Mouse (Mus musculus): Measurements from ENCODE around the gene BC053393. TPM values are rescaled to one million over a fixed set of nuclear protein-coding genes. Genes with fewer than 3 reads are reported as not detected.

Gene BC053393
- polyA plus RNA-seq (2012; rRNA removed): not detected in 2 replicates

DNA sequence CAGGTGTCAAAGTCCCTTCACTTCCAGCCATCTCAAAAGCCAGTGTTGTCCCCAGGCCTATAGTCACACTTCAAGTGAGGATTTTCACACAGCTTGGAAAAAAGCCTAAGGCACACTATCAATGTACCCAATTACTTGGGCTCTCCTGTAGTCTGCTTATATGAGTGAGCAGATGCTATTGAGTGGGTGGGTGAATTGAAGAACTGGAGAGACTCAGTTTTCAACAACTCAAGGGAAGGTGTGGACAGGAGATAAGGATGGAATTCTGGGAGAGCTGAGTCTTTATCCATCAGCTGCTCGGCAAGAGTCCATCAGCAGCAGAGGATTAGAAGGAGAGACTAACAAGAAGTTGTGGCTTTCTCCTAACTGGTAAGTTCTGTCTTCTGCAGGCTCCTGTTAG lies at the start of gene BC053393:
BC053393 (plus strand) TSS at position 210 of the 400 bp plus-strand sequence.
- 60% methylated on average over 1 of the region's 1 CpGs for WGBS
- no peak within 1 kb of the TSS for H3K27ac ChIP-seq (ENCODE audit: insufficient read depth, low read depth, low read length)
- no peak within 1 kb of the TSS for H3K4me3 ChIP-seq (ENCODE audit: low read depth, low read length)
- no peaks in the 10 kb centered on the region for H3K4me1 ChIP-seq (ENCODE audit: control insufficient read depth, insufficient read depth, insufficient read length, low read length)
- no peaks in the 10 kb centered on the region for H3K36me3 ChIP-seq (ENCODE audit: control insufficient read depth, insufficient read depth, low read length)
- no peak for TF ChIP-seq POLR2A (IDR thresholded peaks at IDR 0.05; ENCODE audit: low read depth, low read length)
- TF ChIP-seq CTCF (IDR thresholded peaks at IDR 0.05; ENCODE audit: extremely low read depth, insufficient read length, insufficient replicate concordance, low read depth, low read length): no peak
- H3K27me3 ChIP-seq (ENCODE audit: control insufficient read depth, insufficient read depth, low read length): no peaks in the 10 kb centered on the region

DNA sequence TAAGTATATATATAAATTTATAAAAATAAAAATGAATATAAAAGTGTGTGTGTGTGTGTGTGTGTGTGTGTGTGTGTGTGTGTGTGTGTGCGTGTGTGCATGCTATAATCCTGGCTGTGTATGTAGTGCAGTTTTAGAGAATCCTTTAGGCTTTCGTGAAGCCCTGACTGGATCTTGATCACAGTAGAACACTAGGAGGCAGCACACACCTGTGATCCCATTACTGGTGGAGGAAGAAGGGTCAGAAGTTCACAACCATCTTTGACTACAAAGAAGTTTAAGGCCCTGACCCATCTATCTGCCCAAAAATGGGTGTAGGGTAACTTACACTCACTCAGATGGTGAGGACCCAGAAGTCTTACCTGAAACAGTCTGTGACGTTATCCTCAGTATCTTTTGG lies 48.6 kb upstream of the BC053393 start:
- Histone ChIP-seq H3K36me3 (ENCODE audit: control insufficient read depth, insufficient read depth, low read length) (no peaks in the 10 kb centered on the region), H3K4me1 (ENCODE audit: control insufficient read depth, insufficient read depth, insufficient read length, low read length) (no peaks in the 10 kb centered on the region), H3K27me3 (ENCODE audit: control insufficient read depth, insufficient read depth, low read length) (no peaks in the 10 kb centered on the region), H3K4me3 (ENCODE audit: low read depth, low read length) (no peak overlapping the region), H3K27ac (ENCODE audit: insufficient read depth, low read depth, low read length) (no peak overlapping the region)
- 74% methylated on average over 3 of the region's 3 CpGs for WGBS
- TF ChIP-seq POLR2A (IDR thresholded peaks at IDR 0.05; ENCODE audit: low read depth, low read length) (no peak), CTCF (IDR thresholded peaks at IDR 0.05; ENCODE audit: extremely low read depth, insufficient read length, insufficient replicate concordance, low read depth, low read length) (no peak)

DNA sequence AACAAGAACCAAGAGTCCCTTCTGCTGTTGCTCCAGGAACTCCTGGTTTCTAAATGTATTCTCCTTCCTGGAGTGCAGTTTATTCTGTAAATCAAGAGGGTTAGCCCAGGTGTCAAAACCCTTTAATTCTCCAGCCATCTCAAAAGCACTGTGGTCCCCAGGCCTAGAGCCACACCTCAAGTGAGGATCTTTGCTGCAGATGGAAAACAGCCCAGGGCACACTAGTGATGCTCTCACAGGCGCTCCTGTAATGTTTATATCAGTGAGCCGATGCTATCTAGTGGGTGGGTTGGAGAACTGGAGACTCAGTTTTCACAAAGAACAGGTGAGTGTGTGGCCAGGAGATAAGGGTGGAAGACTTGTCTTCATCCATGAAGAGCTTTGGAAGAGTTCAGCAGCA lies 47.4 kb upstream of the BC053393 start, which contains the start of gene Gm12169:
Gm12169 (plus strand) TSS at position 301 of the 400 bp plus-strand sequence.
- no peaks in the 10 kb centered on the region for H3K36me3 ChIP-seq (ENCODE audit: control insufficient read depth, insufficient read depth, low read length)
- H3K4me3 ChIP-seq (ENCODE audit: low read depth, low read length): no peak within 1 kb of the TSS
- H3K4me1 ChIP-seq (ENCODE audit: control insufficient read depth, insufficient read depth, insufficient read length, low read length): no peaks in the 10 kb centered on the region
- 82% methylated on average over 2 of the region's 2 CpGs for WGBS
- no peak within 1 kb of the TSS for H3K27ac ChIP-seq (ENCODE audit: insufficient read depth, low read depth, low read length)
- no peaks in the 10 kb centered on the region for H3K27me3 ChIP-seq (ENCODE audit: control insufficient read depth, insufficient read depth, low read length)
- TF ChIP-seq CTCF (IDR thresholded peaks at IDR 0.05; ENCODE audit: extremely low read depth, insufficient read length, insufficient replicate concordance, low read depth, low read length) (no peak), POLR2A (IDR thresholded peaks at IDR 0.05; ENCODE audit: low read depth, low read length) (no peak)

DNA sequence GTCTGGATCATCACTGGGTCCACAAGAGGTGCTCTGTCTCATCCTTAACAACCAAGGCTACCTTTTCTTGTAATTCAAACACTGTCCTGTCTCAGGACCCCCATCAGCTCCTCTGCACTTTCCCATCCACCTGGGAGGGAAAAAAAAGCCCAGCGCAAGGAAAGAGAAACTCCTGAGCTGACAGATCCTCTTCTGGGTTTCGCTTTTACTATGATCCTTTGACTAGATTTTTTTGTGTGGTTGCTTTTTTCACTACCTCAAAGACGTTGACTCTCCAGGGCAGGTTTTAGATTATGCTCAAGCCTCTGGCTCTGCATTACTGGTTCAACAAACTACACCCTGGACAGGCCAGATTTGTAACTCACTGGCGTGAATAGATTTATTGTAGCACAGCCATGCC lies 41.2 kb upstream of the BC053393 start:
- Histone ChIP-seq H3K27me3 (ENCODE audit: control insufficient read depth, insufficient read depth, low read length) (no peaks in the 10 kb centered on the region), H3K36me3 (ENCODE audit: control insufficient read depth, insufficient read depth, low read length) (no peaks in the 10 kb centered on the region), H3K4me1 (ENCODE audit: control insufficient read depth, insufficient read depth, insufficient read length, low read length) (no peaks in the 10 kb centered on the region), H3K27ac (ENCODE audit: insufficient read depth, low read depth, low read length) (no peak overlapping the region), H3K4me3 (ENCODE audit: low read depth, low read length) (no peak overlapping the region)
- 50% methylated on average over 4 of the region's 4 CpGs for WGBS
- TF ChIP-seq CTCF (IDR thresholded peaks at IDR 0.05; ENCODE audit: extremely low read depth, insufficient read length, insufficient replicate concordance, low read depth, low read length) (no peak), POLR2A (IDR thresholded peaks at IDR 0.05; ENCODE audit: low read depth, low read length) (no peak)

DNA sequence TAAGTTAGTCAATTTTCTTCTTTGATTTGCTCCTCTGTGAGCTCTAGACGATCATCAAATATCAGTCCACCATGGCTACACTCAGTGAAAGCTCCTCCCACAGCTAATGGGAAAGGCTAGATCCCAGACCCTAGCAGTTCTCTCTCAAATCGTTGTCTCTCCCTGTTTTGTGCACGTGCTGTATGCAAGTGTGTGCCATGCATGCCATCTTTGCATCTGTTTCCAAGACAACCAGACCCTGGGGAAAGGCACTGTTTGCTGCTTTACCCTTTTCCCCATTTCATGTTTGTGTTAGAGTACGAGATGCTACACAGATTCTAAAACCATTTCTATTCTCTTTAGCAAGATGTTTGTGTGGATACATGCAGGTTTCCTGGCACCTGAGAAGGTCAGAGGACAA lies 34.4 kb upstream of the BC053393 start:
- Histone ChIP-seq H3K4me1 (ENCODE audit: control insufficient read depth, insufficient read depth, insufficient read length, low read length) (no peaks in the 10 kb centered on the region), H3K36me3 (ENCODE audit: control insufficient read depth, insufficient read depth, low read length) (no peaks in the 10 kb centered on the region), H3K27me3 (ENCODE audit: control insufficient read depth, insufficient read depth, low read length) (no peaks in the 10 kb centered on the region), H3K4me3 (ENCODE audit: low read depth, low read length) (no peak overlapping the region), H3K27ac (ENCODE audit: insufficient read depth, low read depth, low read length) (no peak overlapping the region)
- TF ChIP-seq CTCF (IDR thresholded peaks at IDR 0.05; ENCODE audit: extremely low read depth, insufficient read length, insufficient replicate concordance, low read depth, low read length) (no peak), POLR2A (IDR thresholded peaks at IDR 0.05; ENCODE audit: low read depth, low read length) (no peak)
- 67% methylated on average over 4 of the region's 4 CpGs for WGBS

DNA sequence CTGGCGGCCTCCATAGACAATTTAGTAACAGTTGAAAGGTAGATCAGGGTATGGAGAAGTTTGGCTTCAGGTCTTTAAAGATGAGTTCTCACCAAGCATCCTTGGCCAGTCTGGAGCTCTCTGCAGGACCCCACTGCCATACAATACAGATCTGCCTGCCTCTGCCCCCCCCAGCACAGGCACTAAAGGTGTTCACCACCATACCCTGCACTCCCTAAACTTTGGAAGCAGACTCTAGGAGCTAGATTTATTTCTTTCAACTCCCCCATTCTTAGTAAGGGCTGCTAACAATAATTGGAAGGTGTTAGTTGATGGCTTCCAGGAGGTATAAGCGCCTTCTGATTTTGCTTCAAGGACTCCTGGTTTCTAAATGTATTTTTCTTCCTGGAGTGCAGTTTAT lies 27.8 kb upstream of the BC053393 start:
- TF ChIP-seq POLR2A (IDR thresholded peaks at IDR 0.05; ENCODE audit: low read depth, low read length): no peak
- no peak for TF ChIP-seq CTCF (IDR thresholded peaks at IDR 0.05; ENCODE audit: extremely low read depth, insufficient read length, insufficient replicate concordance, low read depth, low read length)
- H3K4me1 ChIP-seq (ENCODE audit: control insufficient read depth, insufficient read depth, insufficient read length, low read length): no peaks in the 10 kb centered on the region
- no peak overlapping the region for H3K27ac ChIP-seq (ENCODE audit: insufficient read depth, low read depth, low read length)
- no peak overlapping the region for H3K4me3 ChIP-seq (ENCODE audit: low read depth, low read length)
- no peaks in the 10 kb centered on the region for H3K36me3 ChIP-seq (ENCODE audit: control insufficient read depth, insufficient read depth, low read length)
- no peaks in the 10 kb centered on the region for H3K27me3 ChIP-seq (ENCODE audit: control insufficient read depth, insufficient read depth, low read length)
- WGBS: 90% methylated on average over 2 of the region's 2 CpGs

DNA sequence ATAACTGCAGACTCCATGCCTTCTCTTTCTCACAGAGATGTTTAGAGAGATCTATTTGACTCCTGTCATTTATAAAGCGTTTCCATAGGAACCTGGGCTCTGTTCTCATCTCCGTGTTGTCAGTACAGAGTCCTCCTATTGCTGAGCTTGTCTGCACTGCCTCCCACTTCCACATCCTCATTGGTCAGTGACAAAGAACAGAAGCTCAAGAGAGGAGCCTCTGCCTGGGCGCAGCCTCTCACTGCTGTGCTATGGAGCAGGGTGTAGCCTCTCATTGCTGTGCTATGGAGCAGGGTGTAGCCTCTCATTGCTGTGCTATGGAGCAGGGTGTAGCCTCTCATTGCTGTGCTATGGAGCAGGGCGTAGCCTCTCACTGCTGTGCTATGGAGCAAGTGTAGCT lies 21.6 kb upstream of the BC053393 start:
- no peaks in the 10 kb centered on the region for H3K4me1 ChIP-seq (ENCODE audit: control insufficient read depth, insufficient read depth, insufficient read length, low read length)
- TF ChIP-seq POLR2A (IDR thresholded peaks at IDR 0.05; ENCODE audit: low read depth, low read length) (no peak), CTCF (IDR thresholded peaks at IDR 0.05; ENCODE audit: extremely low read depth, insufficient read length, insufficient replicate concordance, low read depth, low read length) (no peak)
- H3K27me3 ChIP-seq (ENCODE audit: control insufficient read depth, insufficient read depth, low read length): no peaks in the 10 kb centered on the region
- 70% methylated on average over 4 of the region's 4 CpGs for WGBS
- H3K4me3 ChIP-seq (ENCODE audit: low read depth, low read length): no peak overlapping the region
- H3K36me3 ChIP-seq (ENCODE audit: control insufficient read depth, insufficient read depth, low read length): no peaks in the 10 kb centered on the region
- H3K27ac ChIP-seq (ENCODE audit: insufficient read depth, low read depth, low read length): no peak overlapping the region

DNA sequence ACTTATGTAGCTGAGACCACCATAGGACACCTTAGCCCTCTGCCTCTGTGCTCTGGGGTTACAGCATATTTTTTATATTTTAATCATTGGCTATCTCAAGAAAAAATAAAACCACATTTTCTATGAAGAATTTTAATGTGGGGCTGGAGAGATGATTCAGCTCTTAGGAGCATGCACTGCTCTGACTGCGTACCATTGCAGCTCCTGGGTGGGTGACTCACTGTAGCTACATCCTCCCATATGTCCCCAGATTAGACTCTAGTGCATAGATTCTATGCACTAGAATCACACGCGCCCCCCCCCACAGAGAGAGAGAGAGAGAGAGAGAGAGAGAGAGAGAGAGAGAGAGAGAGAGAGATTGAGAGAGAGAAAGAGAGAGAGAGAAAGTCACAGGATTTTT lies 18.6 kb upstream of the BC053393 start:
- Histone ChIP-seq H3K27ac (ENCODE audit: insufficient read depth, low read depth, low read length) (no peak overlapping the region), H3K36me3 (ENCODE audit: control insufficient read depth, insufficient read depth, low read length) (no peaks in the 10 kb centered on the region), H3K4me1 (ENCODE audit: control insufficient read depth, insufficient read depth, insufficient read length, low read length) (no peaks in the 10 kb centered on the region), H3K4me3 (ENCODE audit: low read depth, low read length) (no peak overlapping the region), H3K27me3 (ENCODE audit: control insufficient read depth, insufficient read depth, low read length) (no peaks in the 10 kb centered on the region)
- TF ChIP-seq CTCF (IDR thresholded peaks at IDR 0.05; ENCODE audit: extremely low read depth, insufficient read length, insufficient replicate concordance, low read depth, low read length) (no peak), POLR2A (IDR thresholded peaks at IDR 0.05; ENCODE audit: low read depth, low read length) (no peak)
- 90% methylated on average over 3 of the region's 3 CpGs for WGBS
